Mouse (Mus musculus) C2C12 (cell line): ENCODE results near the gene Cdk10.

Experiments
- CEBPB ChIP-seq: IDR thresholded peaks from one replicate; pipeline ENCODE4 v1.6.1; 2011; ENCODE audit warnings: low read depth, mild to moderate bottlenecking, control low read depth, moderate library complexity
- CTCF ChIP-seq: IDR thresholded peaks from one replicate; pipeline ENCODE4 v1.5.1; 2011; ENCODE audit not compliant: control insufficient read depth, insufficient read depth, insufficient read length
- FOSL1 ChIP-seq: IDR thresholded peaks from one replicate; pipeline ENCODE4 v1.8.0; 2011; ENCODE audit warnings: mild to moderate bottlenecking, low read length; ENCODE audit not compliant: poor library complexity, insufficient read depth, severe bottlenecking
- MAX ChIP-seq: IDR thresholded peaks from one replicate; pipeline ENCODE4 v1.6.1; 2011; ENCODE audit warnings: mild to moderate bottlenecking, control low read depth
- MYOD1 ChIP-seq: IDR thresholded peaks from one replicate; pipeline ENCODE4 v1.6.1; 2011; ENCODE audit warnings: low read depth; ENCODE audit not compliant: control insufficient read depth, insufficient read length
- MYOG ChIP-seq: IDR thresholded peaks from one replicate; pipeline ENCODE4 v1.6.1; 2011; ENCODE audit not compliant: control insufficient read depth, insufficient read length; ENCODE audit errors: extremely low read depth
- USF1 ChIP-seq: IDR thresholded peaks from one replicate; pipeline ENCODE4 v1.6.1; 2011; ENCODE audit warnings: low read depth, mild to moderate bottlenecking, control low read depth, moderate library complexity

DNA sequence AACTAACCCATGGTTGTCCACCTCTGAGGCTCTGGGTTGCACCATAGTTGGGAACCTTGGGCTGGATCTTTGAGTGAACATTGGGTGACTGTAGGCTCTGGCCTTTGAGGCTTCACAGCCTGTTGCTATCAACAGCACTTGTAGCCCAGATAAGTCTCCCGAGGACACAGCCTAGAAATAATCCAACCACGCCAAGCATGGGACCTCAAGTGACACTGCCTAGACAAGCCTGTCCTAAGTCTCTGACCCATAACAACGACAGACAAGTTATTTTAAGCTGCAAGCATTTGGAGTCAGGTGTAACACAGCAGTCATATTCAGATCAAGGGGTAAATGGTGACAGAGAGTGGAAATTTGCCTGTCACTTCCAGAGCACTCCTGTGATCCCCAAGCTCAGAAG, 9.2 kb upstream of the Cdk10 start:
- TF ChIP-seq CTCF = no peak
- no peak for TF ChIP-seq MAX
- no peak for TF ChIP-seq USF1
- no peak for TF ChIP-seq MYOD1
- no peak for TF ChIP-seq MYOG
- TF ChIP-seq CEBPB = no peak
- no peak for TF ChIP-seq FOSL1
